15 mouse cellular contexts compared by ENCODE assay signal in the genomic region with DNA sequence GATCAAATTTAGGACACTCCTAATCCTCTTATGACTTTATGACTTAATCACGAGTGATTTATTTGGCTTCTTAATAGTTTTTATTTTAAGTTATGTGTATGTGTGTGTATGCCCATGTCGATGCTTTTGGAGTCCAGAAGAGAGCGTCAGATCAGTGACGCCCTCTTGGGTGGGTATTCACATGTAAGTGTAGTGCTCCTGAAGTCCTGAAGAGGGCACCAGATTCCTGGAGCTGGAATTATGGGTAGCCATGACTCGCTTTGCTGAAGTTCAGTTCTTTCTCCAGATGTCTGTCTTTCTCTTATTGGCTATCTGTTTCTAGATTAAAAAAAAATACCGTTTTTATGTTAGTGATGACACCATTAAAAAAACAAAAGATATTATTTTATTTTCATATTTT.
"Had no signal": no experiment of that assay in that cellular context is flagged by ENCODE, and none has a peak within 500 bp of the region (broad histone marks: within the 10 kb centered on the region; RNA-seq: fewer than 3 reads in every experiment).

No protein-coding gene starts in this region.

- H3K9me3 ChIP-seq: intestine, embryonic 15.5 days; limb, embryonic 12.5 days; lung, embryonic 15.5 days; midbrain, embryonic 13.5 days; neural tube, embryonic 12.5 days had no signal

- H3K4me3 ChIP-seq: intestine, embryonic 15.5 days; limb, embryonic 12.5 days; lung, embryonic 15.5 days; midbrain, embryonic 13.5 days; myocyte; neural tube, embryonic 12.5 days had no signal

- H3K27me3 ChIP-seq: intestine, embryonic 15.5 days; limb, embryonic 12.5 days; lung, embryonic 15.5 days; midbrain, embryonic 13.5 days; neural tube, embryonic 12.5 days had no signal

- H3K4me2 ChIP-seq: intestine, embryonic 15.5 days; limb, embryonic 12.5 days; lung, embryonic 15.5 days; midbrain, embryonic 13.5 days; neural tube, embryonic 12.5 days had no signal

- H3K4me1 ChIP-seq: intestine, embryonic 15.5 days; limb, embryonic 12.5 days; lung, embryonic 15.5 days; midbrain, embryonic 13.5 days; neural tube, embryonic 12.5 days had no signal

- ATAC-seq: intestine, embryonic 15.5 days; midbrain, embryonic 13.5 days had no signal

- H3K9ac ChIP-seq: intestine, embryonic 15.5 days; limb, embryonic 12.5 days; liver, embryonic 14.5 days; lung, embryonic 15.5 days; midbrain, embryonic 13.5 days; neural tube, embryonic 12.5 days had no signal

- DNase-seq: kidney, adult 18-20 months; kidney, postnatal 10 days; kidney, postnatal 4 days; liver; right cerebral cortex, postnatal 4 days; spleen, adult 18-20 months; thymus, adult 2 months; thymus, postnatal 36 days had no signal

- H3K27ac ChIP-seq: intestine, embryonic 15.5 days; limb, embryonic 12.5 days; liver, embryonic 14.5 days; lung, embryonic 15.5 days; midbrain, embryonic 13.5 days; neural tube, embryonic 12.5 days had no signal

- H3K36me3 ChIP-seq: intestine, embryonic 15.5 days; limb, embryonic 12.5 days; lung, embryonic 15.5 days; midbrain, embryonic 13.5 days; neural tube, embryonic 12.5 days had no signal
